Mouse (Mus musculus) neutrophil, adult 83 days (primary cell): ENCODE data around the gene Itgax. TPM values are rescaled to one million over a fixed set of nuclear protein-coding genes. Genes with fewer than 3 reads are reported as not detected.

Experiments
- total RNA-seq, 2 experiments: library from RNA; stranded (reverse); gene quantifications; one replicate each; pipeline ENCODE4 v1.2.4; 2023

Itgax gene
- 10 to 100 TPM; 11.8 to 14.7 TPM for total RNA-seq

GRCm38 (mm10) chr7:128128741-128129720 lies at the start of gene Itgax:
Gene Itgax, plus strand, starts transcription at chr7:128129547.

GRCm38 (mm10) chr7:128154076-128154475 lies 24.7 kb downstream of the Itgax start, which contains the start of gene Itgad:
Gene Itgad, plus strand, starts transcription at chr7:128154376.

Other genes starting within 250 kb of the Itgax start
- under 1 TPM; 0.20 to 0.24 TPM for gene Prss53, start 238.6 kb upstream of the Itgax start, total RNA-seq
- gene Gm21974, start 234.1 kb upstream of the Itgax start, total RNA-seq: not detected
- gene Vkorc1, start 233.9 kb upstream of the Itgax start, total RNA-seq: 10 to 100 TPM in 1 of 2 experiments, 1 to 10 TPM in 1; 8.8 to 11.9 TPM
- 10 to 100 TPM; 34.8 to 38.6 TPM for gene Bckdk, start 225.5 kb upstream of the Itgax start, total RNA-seq
- gene Kat8, start 217.0 kb upstream of the Itgax start, total RNA-seq: 10 to 100 TPM; 17.9 to 18.5 TPM
- gene Prss8, start 199.4 kb upstream of the Itgax start, total RNA-seq: not detected
- under 1 TPM in 1 of 2 experiments, not detected in 1; 0.57 TPM for gene Prss36, start 182.8 kb upstream of the Itgax start, total RNA-seq
- 100 to 1,000 TPM; 337 to 395 TPM for gene Fus, start 162.1 kb upstream of the Itgax start, total RNA-seq
- gene Pycard, start 135.7 kb upstream of the Itgax start, total RNA-seq: 10 to 100 TPM; 57.7 to 66.8 TPM
- under 1 TPM; 0.31 to 0.75 TPM for gene Trim72, start 125.6 kb upstream of the Itgax start, total RNA-seq
- 100 to 1,000 TPM; 774 to 879 TPM for gene Itgam, start 66.9 kb upstream of the Itgax start, total RNA-seq
- gene Gm49368, start 66.9 kb upstream of the Itgax start, total RNA-seq: 10 to 100 TPM in 1 of 2 experiments, 1 to 10 TPM in 1; 4.9 to 20.5 TPM
- gene Itgad, start 24.8 kb downstream of the Itgax start, total RNA-seq: 1 to 10 TPM in 1 of 2 experiments, under 1 TPM in 1; 0.79 to 1.1 TPM
- not detected for gene Cox6a2, start 76.8 kb downstream of the Itgax start, total RNA-seq
- 10 to 100 TPM; 10.9 to 12.7 TPM for gene Armc5, start 107.8 kb downstream of the Itgax start, total RNA-seq
- 1 to 10 TPM; 3.4 TPM for gene 9130023H24Rik, start 108.5 kb downstream of the Itgax start, total RNA-seq
- gene Tgfb1i1, start 117.3 kb downstream of the Itgax start, total RNA-seq: 1 to 10 TPM in 1 of 2 experiments, under 1 TPM in 1; 0.79 to 1.5 TPM
- not detected for gene Slc5a2, start 136.1 kb downstream of the Itgax start, total RNA-seq
- 10 to 100 TPM; 17.3 to 17.7 TPM for gene BC017158, start 168.6 kb downstream of the Itgax start, total RNA-seq